Mouse (Mus musculus): ENCODE measurements around the gene Tchp. TPM values are rescaled to one million over a fixed set of nuclear protein-coding genes. Genes with fewer than 3 reads are reported as not detected.

Gene Tchp
- polyA plus RNA-seq (2021; fragmentation: Nextera tagmentation), result 3.8 and 4.2 TPM in 2 replicates
- long read RNA-seq, experiment 1, transcript Tchp-201 (13 exons, 2,882 nt), result major isoform, 13 of 21 reads
- long read RNA-seq, experiment 1, partial matches to known transcripts, result 4 of 21 reads
- long read RNA-seq, experiment 1, other reads (novel, unspliced or antisense), result 4 of 21 reads
- long read RNA-seq, experiment 2, partial matches to known transcripts, result 7 of 8 reads
- long read RNA-seq, experiment 2, other reads (novel, unspliced or antisense), result 1 of 8 reads

GRCm38 (mm10) chr5:114707265-114708068, at the start of gene Tchp:
Tchp (plus strand) TSS chr5:114707760.

DNA sequence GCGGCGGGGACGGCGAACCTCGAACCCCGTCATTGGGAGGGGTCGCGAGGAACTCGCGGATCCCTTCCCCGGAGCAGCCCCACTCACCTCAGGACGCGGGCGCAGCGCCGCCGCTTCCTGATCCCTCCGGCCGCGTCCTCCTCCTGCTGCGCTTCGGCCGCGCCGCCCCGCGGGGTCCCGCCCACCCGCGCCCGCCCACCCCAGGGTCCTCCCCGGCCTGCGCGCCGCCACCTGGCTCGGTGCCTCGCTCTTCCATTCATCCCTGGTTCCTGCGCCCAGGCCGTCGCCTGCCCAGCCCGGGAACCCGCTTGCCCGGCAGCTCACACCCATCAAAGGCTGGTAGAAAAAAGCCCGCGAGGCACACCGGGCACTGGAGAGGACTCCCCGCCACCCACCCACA, 49.3 kb upstream of the Tchp start, which contains the start of gene Trpv4:
TSS of gene Trpv4 (minus strand) at position 167 of the 400 bp plus-strand sequence.

DNA sequence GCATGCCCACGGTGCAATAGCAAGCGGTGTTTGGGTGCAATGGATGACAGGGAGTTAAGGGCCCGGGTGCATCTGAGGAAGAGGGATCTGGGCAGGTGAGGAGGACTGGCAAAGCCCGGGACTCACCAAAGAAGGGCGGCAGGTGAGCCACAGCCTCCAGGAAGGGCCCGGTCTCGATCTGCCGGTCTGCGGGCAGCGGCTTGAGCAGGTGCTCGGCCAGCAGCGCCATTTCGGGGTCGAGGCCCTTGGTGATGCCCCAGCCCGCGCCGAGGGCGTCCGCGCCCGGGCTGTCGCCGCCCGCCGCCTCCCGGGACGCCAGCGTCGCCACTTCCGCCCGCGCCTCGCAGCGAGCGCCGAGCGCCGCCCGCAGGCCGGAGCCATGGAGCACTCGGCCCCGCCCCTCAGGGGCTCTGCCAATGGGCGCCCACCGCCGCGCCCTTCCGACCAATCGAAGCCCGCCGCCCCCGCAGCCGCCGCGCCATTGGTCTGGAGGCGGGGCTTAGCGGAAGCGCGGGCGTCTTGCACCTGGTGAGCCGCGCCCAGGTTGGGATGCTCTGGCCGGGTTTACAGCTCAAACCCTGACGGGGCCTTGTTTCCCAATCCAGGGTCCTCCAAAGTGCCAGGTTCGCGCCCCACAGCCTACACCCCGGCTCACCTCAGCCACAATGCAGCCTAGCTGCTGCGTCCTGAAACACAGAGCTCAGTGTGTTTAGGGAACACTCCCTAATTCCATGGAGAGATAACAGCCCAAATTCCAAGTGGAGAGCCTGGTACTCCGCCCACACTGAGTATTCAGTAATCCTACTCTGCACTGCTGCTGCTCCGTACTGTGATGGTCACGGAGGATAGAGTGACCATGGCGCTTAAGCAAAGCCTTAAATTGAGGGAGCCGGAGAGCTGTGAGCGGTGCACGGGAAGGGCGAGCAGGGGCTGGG, 16.7 kb upstream of the Tchp start, which contains the start of gene Gltp:
TSS of gene Gltp (minus strand) at position 352 of the 935 bp plus-strand sequence.

Other genes with a start within 250 kb of the Tchp start
- gene Fam222a, start 139.7 kb upstream of the Tchp start, polyA plus RNA-seq (2021; fragmentation: Nextera tagmentation), result 0.51 and 2.6 TPM in 2 replicates
- gene Trpv4, start 49.3 kb upstream of the Tchp start, polyA plus RNA-seq (2021; fragmentation: Nextera tagmentation), result 0.68 and 0.77 TPM in 2 replicates
- 71.3 and 91.9 TPM in 2 replicates for gene Gltp, start 16.8 kb upstream of the Tchp start, polyA plus RNA-seq (2021; fragmentation: Nextera tagmentation)
- 4.5 and 7.9 TPM in 2 replicates for gene Ankrd13a, start 66.9 kb downstream of the Tchp start, polyA plus RNA-seq (2021; fragmentation: Nextera tagmentation)
- 15.5 and 20.1 TPM in 2 replicates for gene Git2, start 67.8 kb downstream of the Tchp start, polyA plus RNA-seq (2021; fragmentation: Nextera tagmentation)
- gene 1500011B03Rik, start 115.7 kb downstream of the Tchp start, polyA plus RNA-seq (2021; fragmentation: Nextera tagmentation), result 253 and 313 TPM in 2 replicates
- not detected in 2 replicates for gene 4930519G04Rik, start 145.9 kb downstream of the Tchp start, polyA plus RNA-seq (2021; fragmentation: Nextera tagmentation)
- gene Gm9936, start 150.9 kb downstream of the Tchp start, polyA plus RNA-seq (2021; fragmentation: Nextera tagmentation), result 0.12 and 0.18 TPM in 2 replicates
- gene Oasl2, start 189.2 kb downstream of the Tchp start, polyA plus RNA-seq (2021; fragmentation: Nextera tagmentation), result 4.5 and 5.4 TPM in 2 replicates
- gene Oasl1, start 215.5 kb downstream of the Tchp start, polyA plus RNA-seq (2021; fragmentation: Nextera tagmentation), result 0.15 and 0.44 TPM in 2 replicates
- gene 2210016L21Rik, start 234.4 kb downstream of the Tchp start, polyA plus RNA-seq (2021; fragmentation: Nextera tagmentation), result 207 and 285 TPM in 2 replicates

All from left cerebral cortex, adult 6 months (tissue).